1 mouse cellular context compared by ENCODE assay signal in the genomic region with DNA sequence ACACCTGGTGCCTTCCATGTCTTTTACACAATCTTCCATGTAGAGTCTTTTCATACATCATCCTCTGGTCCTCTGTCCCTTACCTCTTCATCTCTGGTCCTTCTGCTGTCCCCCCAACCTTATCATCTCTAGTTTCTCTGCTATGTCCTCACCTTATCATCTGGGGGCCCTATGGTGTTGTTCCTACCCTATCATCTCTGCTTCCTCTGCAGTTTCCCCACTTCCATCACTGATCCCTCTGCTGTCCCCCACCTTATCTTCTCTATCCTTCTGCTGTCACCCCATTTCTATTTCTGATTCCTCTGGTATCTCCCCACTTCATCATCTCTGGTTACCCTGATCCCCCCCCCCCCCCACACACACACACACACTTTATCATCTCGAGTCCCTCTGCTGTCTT.
A peak's percentile ranks its signal among the peaks of the same experiment; 100 is the strongest.
TF ChIP-seq lines count a peak whose summit lies in the region.

No protein-coding gene starts in this region.

TF ChIP-seq in MEL, 35 proteins besides CTCF, POLR2A, EP300 and RAD21:
- TF ChIP-seq CHD1 (IDR thresholded peaks at IDR 0.05; ENCODE audit: low read depth, low read length) (no peak), CHD2 (IDR thresholded peaks at IDR 0.05; ENCODE audit: low read length) (no peak), MAX (IDR thresholded peaks at IDR 0.05; ENCODE audit: low read length) (peak; percentile 31; the same call in 1 of the 2 replicates), E2F4 (IDR thresholded peaks at IDR 0.05; ENCODE audit: borderline replicate concordance, low read depth, low read length) (no peak), TBP (IDR thresholded peaks at IDR 0.05; ENCODE audit: low read depth, low read length) (0 out of 2 replicates have a peak, but pooled peaks have one; percentile 22), BHLHE40 (IDR thresholded peaks at IDR 0.05; ENCODE audit: borderline replicate concordance, low read depth, low read length) (no peak; the same call in 1 of the 2 replicates), ETS1 (IDR thresholded peaks at IDR 0.05; ENCODE audit: low read depth, low read length) (peak; percentile 74), TAL1 (IDR thresholded peaks at IDR 0.05; ENCODE audit: low read length) (peak; percentile 49), MAFK (IDR thresholded peaks at IDR 0.05; ENCODE audit: borderline replicate concordance, low read depth, low read length) (no peak), NELFE (IDR thresholded peaks at IDR 0.05; ENCODE audit: low read depth, low read length) (no peak), RCOR1 (IDR thresholded peaks at IDR 0.05; ENCODE audit: low read depth, low read length) (peak; percentile 68; the same call in 1 of the 2 replicates), ZMIZ1 (IDR thresholded peaks at IDR 0.05; ENCODE audit: low read depth, low read length) (no peak), GATA1 (IDR thresholded peaks at IDR 0.05; ENCODE audit: low read depth, low read length) (peak; percentile 86), TCF12 (IDR thresholded peaks at IDR 0.05; ENCODE audit: low read depth, low read length) (peak; percentile 78), MEF2A (IDR thresholded peaks at IDR 0.05; ENCODE audit: extremely low read depth, insufficient replicate concordance, low read depth, low read length, poor library complexity, severe bottlenecking) (peak; percentile 88; the same call in 1 of the 2 replicates), KAT2A (conservative IDR thresholded peaks at IDR 0.05; ENCODE audit: low read depth, low read length) (no peak), ZNF384 (IDR thresholded peaks at IDR 0.05; ENCODE audit: low read depth, low read length) (no peak)
